12 mouse cellular contexts compared by ENCODE assay signal in the genomic region with DNA sequence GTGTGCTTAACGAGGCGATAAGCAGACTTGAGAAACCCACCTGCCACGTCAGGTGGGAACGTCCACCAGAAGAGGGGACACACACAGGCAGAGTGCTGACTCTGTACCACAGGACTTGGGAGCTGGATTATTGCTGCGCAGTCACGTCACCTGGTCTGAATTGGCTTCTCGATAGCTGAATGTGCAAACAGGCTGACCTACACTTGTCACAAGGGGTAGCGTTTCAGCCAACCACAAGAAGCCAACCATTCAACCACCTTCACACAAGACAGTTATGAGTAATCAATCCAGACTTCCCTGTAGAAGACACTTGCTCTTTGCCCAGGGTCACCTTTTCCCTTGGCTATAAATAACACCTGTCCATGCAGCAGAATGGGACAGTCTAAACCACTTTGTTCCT. TPM values are rescaled to one million over a fixed set of nuclear protein-coding genes. Genes with fewer than 3 reads are reported as not detected.
DNase-seq lines count a peak whose midpoint lies in the region; ATAC-seq and TF ChIP-seq lines count a peak whose summit lies in the region.
"Had no signal": no experiment of that assay in that cellular context is flagged by ENCODE, and none has a peak within 500 bp of the region (broad histone marks: within the 10 kb centered on the region; RNA-seq: fewer than 3 reads in every experiment).

No protein-coding gene starts in this region.

- peaks cover 20% of the 10 kb centered on the region for H3K4me1 ChIP-seq in heart, embryonic 15.5 days (replicated peaks)
- no peaks in the 10 kb centered on the region for H3K4me1 ChIP-seq in kidney, postnatal 0 days (replicated peaks; ENCODE audit: insufficient read depth, low read length)
- H3K4me1 ChIP-seq: limb, embryonic 15.5 days had no signal

- peak; percentile 53; the same call in 1 of the 2 replicates for ATAC-seq in heart, embryonic 15.5 days (replicated peaks; ENCODE audit: insufficient number of reproducible peaks, insufficient read depth, low FRiP score, low read depth)
- ATAC-seq in kidney, postnatal 0 days (replicated peaks; ENCODE audit: low FRiP score, low read depth), result peak; percentile 75
- ATAC-seq: forebrain, embryonic 16.5 days had no signal

- peak; percentile 51 for DNase-seq in gastrocnemius, adult 2 months
- DNase-seq in gastrocnemius, postnatal 10 days, result no peak
- DNase-seq in brain, embryonic 14.5 days (ENCODE audit: low read depth), result peak; percentile 19
- no peak for DNase-seq in kidney, postnatal 0 days (ENCODE audit: low spot score)
- DNase-seq in thymus, postnatal 25 days, result no peak
- DNase-seq in retina, embryonic 14.5 days (ENCODE audit: low spot score), result no peak
- no peak for DNase-seq in layer of hippocampus, adult 11-12 months (ENCODE audit: low spot score)
- DNase-seq: cerebellum, adult 9-11 months had no signal

- intact Hi-C loops in gastrocnemius, adult 2 months (cut with DNase I), result no loop called here

- H3K4me3 ChIP-seq in gastrocnemius, adult 2 months, result no peak overlapping the region
- no peak overlapping the region for H3K4me3 ChIP-seq in heart, embryonic 15.5 days
- H3K4me3 ChIP-seq in kidney, postnatal 0 days (replicated peaks; ENCODE audit: low read depth, low read length), result no peak overlapping the region
- H3K4me3 ChIP-seq: embryonic facial prominence, embryonic 13.5 days; limb, embryonic 15.5 days had no signal

- TF ChIP-seq CTCF in gastrocnemius, adult 2 months (IDR thresholded peaks at IDR 0.05), result no peak
- no peak for TF ChIP-seq CTCF in brain, embryonic 14.5 days (IDR thresholded peaks at IDR 0.05; ENCODE audit: borderline replicate concordance, extremely low read depth, insufficient read depth, insufficient read length)
- no peak for TF ChIP-seq CTCF in kidney, postnatal 0 days (IDR thresholded peaks at IDR 0.05; ENCODE audit: low read depth)

- no peak overlapping the region for H3K4me2 ChIP-seq in heart, embryonic 15.5 days
- no peak overlapping the region for H3K4me2 ChIP-seq in kidney, postnatal 0 days (ENCODE audit: low read length)
- H3K4me2 ChIP-seq: embryonic facial prominence, embryonic 13.5 days; limb, embryonic 15.5 days had no signal

- no peak overlapping the region for H3K9ac ChIP-seq in heart, embryonic 15.5 days
- no peak overlapping the region for H3K9ac ChIP-seq in kidney, postnatal 0 days (ENCODE audit: low read depth, low read length)
- H3K9ac ChIP-seq: embryonic facial prominence, embryonic 13.5 days; limb, embryonic 15.5 days had no signal

- 56% methylated on average over 8 of the region's 8 CpGs for WGBS in heart, embryonic 15.5 days
- 60% methylated on average over 8 of the region's 8 CpGs for WGBS in kidney, postnatal 0 days

- H3K27ac ChIP-seq in gastrocnemius, adult 2 months, result peak overlapping the region; percentile 65
- H3K27ac ChIP-seq in heart, embryonic 15.5 days, result peak overlapping the region; percentile 74
- H3K27ac ChIP-seq in kidney, postnatal 0 days, result no peak overlapping the region
- H3K27ac ChIP-seq: embryonic facial prominence, embryonic 13.5 days; limb, embryonic 15.5 days had no signal

- H3K36me3 ChIP-seq in heart, embryonic 15.5 days, result no peaks in the 10 kb centered on the region; the same call in 1 of the 2 replicates
- no peaks in the 10 kb centered on the region for H3K36me3 ChIP-seq in kidney, postnatal 0 days (ENCODE audit: insufficient read depth, low read length)
- H3K36me3 ChIP-seq: embryonic facial prominence, embryonic 13.5 days; limb, embryonic 15.5 days had no signal

- no peaks in the 10 kb centered on the region for H3K9me3 ChIP-seq in heart, embryonic 15.5 days (replicated peaks)
- H3K9me3 ChIP-seq in kidney, postnatal 0 days (replicated peaks; ENCODE audit: low read length), result no peaks in the 10 kb centered on the region
- H3K9me3 ChIP-seq: embryonic facial prominence, embryonic 13.5 days; limb, embryonic 15.5 days had no signal

- H3K27me3 ChIP-seq in heart, embryonic 15.5 days, result no peaks in the 10 kb centered on the region
- no peaks in the 10 kb centered on the region for H3K27me3 ChIP-seq in kidney, postnatal 0 days (ENCODE audit: insufficient read depth, low read length)
- H3K27me3 ChIP-seq: embryonic facial prominence, embryonic 13.5 days; limb, embryonic 15.5 days had no signal

- TF ChIP-seq POLR2A in brain, embryonic 14.5 days (IDR thresholded peaks at IDR 0.05; ENCODE audit: borderline replicate concordance, extremely low read depth, insufficient read depth, insufficient read length, poor library complexity, severe bottlenecking), result no peak

RNA-seq across cellular contexts. Expression of gene Ccdc141, which starts 56.6 kb away (rescaled TPM):
- total RNA-seq in gastrocnemius, adult 2 months (2021), result 1 to 10 TPM; 5.4 to 6.5 TPM
- total RNA-seq in gastrocnemius, postnatal 10 days (2021), result 10 to 100 TPM; 65.1 to 71.3 TPM
- 3.8 and 5.1 TPM in 2 replicates for polyA plus RNA-seq in brain, embryonic 14.5 days (2012; rRNA removed)
- 140 and 175 TPM in 2 replicates for polyA plus RNA-seq in heart, embryonic 15.5 days (2015; fragmentation: Nextera tagmentation; extraction: Ambion mirVana)
- polyA plus RNA-seq in kidney, postnatal 0 days (2015; fragmentation: Nextera tagmentation; extraction: Ambion mirVana), result 12.7 and 12.9 TPM in 2 replicates

Comparison
In these comparisons a context has a peak if more than half of its experiments do, and no peak if none do; other contexts are left out.
1. DNase-seq: peak in gastrocnemius, adult 2 months (single experiment) and brain, embryonic 14.5 days (single experiment); none in gastrocnemius, postnatal 10 days (single experiment), kidney, postnatal 0 days (single experiment), thymus, postnatal 25 days (single experiment), retina, embryonic 14.5 days (single experiment) and layer of hippocampus, adult 11-12 months (single experiment).
2. RNA of gene Ccdc141, which starts 56.6 kb away (polyA plus RNA-seq): 140 to 175 TPM in heart, embryonic 15.5 days; 12.7 to 12.9 TPM in kidney, postnatal 0 days and 3.8 to 5.1 TPM in brain, embryonic 14.5 days; every median in the first group is over 10 times any median in the second.